Mouse (Mus musculus) ovary, adult 18-20 months (tissue): ENCODE measurements around the gene Cbln3.

Source experiments
- DNase-seq: peaks from one replicate; pipeline ENCODE4 v3.0.0; 2022; ENCODE audit warnings: low spot score, mixed read lengths

The Cbln3 gene

GRCm38 (mm10) chr14:55884166-55884565, at the start of gene Cbln3:
TSS of gene Cbln3 (minus strand) at chr14:55884392.
- peak; percentile 83 for DNase-seq

DNA sequence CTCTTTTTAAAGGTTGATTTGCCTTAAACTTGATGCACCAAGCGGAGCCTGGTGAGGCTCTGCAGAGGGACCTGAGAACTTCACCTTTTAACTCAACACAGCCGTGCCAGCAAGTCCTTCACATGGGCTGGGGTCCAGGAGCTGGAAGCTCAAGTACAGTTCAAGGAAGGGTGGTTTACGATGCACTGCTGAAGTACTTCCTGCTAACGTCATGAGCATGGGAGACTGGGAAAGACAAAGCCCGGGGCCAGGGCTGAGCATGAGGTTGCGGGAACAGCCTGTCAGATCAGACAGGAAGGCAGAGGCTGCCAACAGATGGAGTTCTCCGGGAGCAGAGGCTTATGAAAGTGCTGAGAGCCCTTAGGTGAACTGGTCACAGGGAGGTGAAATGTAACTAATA, 49.4 kb upstream of the Cbln3 start:
- DNase-seq = no peak

DNA sequence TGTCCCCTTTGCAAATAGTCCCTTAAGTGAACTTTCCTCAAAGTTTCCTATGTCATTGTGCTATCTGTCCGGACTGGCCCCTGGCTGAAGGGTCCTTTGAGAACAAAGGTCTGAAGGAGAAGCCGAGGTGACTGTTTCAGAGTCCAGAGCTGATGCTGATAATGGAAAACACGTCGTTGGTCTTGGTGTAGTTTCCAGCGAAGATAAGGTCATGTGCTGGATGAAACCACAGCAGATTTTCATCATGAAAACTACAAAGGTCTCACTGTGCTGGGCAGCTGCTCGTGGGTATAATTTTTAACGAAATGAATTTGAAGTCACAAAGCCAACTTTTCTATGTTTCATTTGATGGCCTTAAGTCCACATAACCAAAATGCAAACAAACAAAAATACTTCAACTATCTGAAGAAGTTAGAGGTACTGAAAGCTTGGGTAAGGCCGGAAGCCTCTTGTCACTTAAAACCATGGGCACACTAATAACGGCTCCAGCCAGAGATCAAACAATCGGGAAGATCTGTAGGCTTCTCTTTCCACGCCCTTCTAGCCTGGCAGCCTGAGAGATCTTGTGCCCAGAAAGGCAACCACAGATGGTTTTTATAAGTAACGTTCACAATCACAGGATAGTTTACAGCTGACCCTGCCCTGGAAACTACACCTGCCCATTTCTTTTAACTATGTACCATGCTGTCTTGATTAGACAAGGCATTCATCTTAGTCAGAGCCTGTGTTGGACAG, 45.2 kb upstream of the Cbln3 start:
- DNase-seq = no peak

GRCm38 (mm10) chr14:55926847-55927246, 42.7 kb upstream of the Cbln3 start:
- DNase-seq = no peak

DNA sequence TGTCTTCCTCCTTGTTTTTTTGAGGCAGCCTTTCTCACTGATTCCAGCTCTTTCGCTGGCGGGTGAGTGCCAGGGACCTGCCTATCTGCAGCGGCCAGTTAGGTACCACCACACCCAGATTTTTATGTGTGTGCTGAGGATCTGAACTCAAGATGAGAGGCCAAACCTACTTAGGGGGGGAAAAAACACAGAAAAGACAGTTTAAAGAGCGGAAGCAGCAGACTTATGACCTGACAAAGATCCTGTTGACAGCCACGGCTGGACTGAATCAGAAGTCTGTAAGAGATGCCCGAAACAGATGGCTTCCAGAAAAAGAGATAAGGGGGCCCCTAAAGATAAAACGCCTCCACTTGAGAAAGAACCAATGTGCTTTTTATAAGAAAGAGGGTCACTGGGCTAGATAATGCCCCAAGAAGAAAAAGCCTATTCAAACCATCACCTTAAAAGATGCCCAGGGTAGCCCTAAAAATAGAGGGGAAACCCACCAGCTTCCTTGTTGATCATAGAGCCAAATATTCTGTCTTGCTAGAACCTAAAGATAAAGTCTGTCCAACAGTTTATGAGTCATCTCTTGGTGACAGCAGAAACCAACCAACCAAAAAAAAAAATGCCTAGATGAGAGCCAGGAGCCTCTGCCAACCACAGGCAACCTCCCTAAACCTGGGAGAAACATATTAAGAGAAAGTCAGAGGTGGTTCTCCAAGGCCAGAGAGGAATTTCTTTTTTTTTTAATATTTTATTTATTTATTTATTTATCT, 38.5 kb upstream of the Cbln3 start:
- DNase-seq = no peak

GRCm38 (mm10) chr14:55918240-55919082, 34.3 kb upstream of the Cbln3 start:
- DNase-seq = peak; percentile 20

DNA sequence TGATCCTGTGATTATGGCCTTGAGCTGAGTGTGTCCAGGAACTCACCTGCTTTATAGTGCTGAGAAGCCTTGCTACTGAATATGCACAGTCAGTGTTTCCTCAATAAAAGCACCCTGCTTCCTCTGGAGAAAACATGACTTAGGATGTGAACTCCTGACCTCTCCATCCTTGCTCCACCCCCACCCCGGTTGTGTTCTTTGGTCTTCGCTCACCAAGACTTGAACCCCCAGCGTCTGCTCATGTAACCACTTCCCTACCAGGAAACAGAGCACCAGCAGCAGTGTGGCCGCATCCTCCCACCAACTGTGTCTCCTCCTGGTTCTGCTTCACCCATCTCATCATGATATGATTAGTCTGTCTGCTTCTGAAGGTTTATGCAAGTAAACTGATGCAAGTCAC, 29.2 kb upstream of the Cbln3 start:
- no peak for DNase-seq

GRCm38 (mm10) chr14:55905518-55905917, 21.3 kb upstream of the Cbln3 start:
- DNase-seq = no peak

DNA sequence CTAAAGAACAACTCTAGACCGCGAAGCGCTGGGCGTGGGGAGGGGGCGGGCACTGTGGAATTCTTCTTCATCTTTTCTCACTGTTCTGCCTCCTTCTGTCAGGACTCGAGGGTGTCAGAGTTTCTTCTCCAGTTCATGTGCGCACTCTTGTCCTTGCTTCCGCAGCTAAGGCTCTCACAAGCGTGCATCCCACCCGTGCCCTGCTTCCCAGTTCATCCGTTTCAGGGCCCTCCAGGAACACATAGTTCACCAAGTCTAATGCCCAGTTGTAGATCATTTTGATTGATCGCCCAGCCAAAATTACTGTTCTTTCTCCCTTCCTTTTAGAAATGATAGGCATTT, 16.2 kb upstream of the Cbln3 start:
- DNase-seq = no peak

DNA sequence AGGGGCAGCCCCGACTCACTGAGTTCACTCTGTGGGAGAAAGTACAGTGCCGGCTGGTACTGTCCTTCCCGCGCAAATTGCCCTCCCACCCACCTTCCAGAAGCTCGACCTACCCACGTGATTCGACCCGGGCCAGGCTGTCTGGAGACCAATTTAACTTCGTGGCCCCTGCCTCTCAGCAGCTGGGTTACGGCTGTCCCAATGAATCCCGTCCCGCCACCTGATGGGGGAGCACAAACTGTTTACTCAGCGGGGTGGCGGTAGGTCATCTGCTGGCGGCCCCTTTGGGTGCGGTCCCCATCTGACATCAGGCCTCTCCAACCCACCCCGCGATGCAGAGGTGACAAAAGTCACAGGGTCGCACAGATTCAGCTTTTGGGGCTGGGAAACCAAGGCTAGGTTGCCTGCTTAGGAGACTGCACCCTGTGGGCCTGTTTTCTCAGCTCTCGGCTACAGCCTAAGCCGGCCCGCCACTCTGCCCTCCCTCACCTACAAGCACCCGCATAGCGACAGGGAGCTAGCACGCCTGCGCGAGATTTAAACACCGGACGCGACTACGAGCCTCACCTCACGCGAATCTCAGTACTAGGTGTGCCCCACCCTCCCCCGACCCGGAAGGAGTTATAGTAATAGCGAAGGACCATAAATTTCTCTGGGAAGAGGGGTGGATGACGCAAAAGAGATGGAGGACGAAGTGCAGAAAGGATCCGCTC, 15.7 kb upstream of the Cbln3 start, which contains the start of gene Sdr39u1:
TSS of gene Sdr39u1 (minus strand) at position 593 of the 713 bp plus-strand sequence.
- DNase-seq = peak; percentile 77

GRCm38 (mm10) chr14:55898947-55899346, 14.8 kb upstream of the Cbln3 start:
- no peak for DNase-seq

DNA sequence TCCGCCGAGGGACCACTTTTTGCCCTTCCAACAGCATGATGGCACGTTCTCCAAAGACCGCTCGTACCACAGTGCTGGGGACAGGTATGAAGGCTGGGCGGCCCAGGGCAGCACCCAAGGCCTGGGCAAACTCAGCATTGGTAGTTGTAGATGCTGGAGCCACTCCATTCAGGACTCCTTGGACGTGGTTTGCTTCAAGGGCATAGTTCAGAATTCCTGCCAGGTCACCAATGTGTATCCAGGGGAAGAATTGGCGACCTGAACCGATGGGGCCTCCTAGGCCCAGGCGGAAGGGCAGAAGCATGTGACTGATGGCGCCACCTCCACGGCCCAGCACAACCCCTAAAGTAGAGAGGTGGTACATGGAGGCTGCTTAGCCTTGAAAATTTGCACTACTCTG, 13.5 kb upstream of the Cbln3 start:
- DNase-seq = no peak

GRCm38 (mm10) chr14:55886571-55887382, 2.6 kb upstream of the Cbln3 start:
- DNase-seq = no peak

GRCm38 (mm10) chr14:55885791-55886271, 1.6 kb upstream of the Cbln3 start:
- no peak for DNase-seq

DNA sequence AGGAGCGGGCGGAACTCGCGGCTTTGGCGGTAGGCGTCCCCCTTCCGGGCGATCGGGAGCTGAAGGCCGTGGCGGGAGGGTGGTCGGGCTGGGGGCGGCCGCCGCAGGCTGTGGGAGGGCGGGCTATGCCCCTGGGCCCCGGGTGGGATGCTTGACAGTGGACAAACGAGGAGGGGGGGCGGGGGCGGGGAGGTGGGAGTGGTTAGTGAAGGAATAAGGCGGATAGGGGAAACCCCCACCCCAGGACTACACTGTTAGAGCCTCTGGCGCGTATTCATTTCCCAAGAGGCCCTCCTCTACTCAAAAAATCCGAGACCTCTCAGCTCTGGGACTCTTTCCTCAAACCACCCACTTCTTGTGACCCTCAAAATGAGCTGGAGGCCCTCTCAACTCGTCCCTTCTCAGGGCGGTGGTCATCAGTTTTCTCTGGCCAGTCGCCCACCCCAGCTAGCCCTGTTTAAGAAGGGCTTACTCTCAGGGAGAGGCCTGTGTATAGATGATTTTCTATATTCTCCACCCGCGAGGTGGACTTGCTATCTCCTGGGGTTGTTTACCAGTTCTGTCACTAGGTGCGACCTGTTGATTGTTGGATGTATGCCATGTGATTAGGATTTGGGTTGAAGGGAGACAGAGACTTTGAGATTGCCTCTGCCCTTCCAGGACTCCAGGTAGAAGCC, 1.1 kb upstream of the Cbln3 start:
- DNase-seq = no peak

- DNase-seq = peak; percentile 91
These were observed 521 bp upstream of the Cbln3 start, which contains the start of gene Khnyn for GRCm38 (mm10) chr14:55884713-55885113. TSS of gene Khnyn (plus strand) at chr14:55884947.

DNA sequence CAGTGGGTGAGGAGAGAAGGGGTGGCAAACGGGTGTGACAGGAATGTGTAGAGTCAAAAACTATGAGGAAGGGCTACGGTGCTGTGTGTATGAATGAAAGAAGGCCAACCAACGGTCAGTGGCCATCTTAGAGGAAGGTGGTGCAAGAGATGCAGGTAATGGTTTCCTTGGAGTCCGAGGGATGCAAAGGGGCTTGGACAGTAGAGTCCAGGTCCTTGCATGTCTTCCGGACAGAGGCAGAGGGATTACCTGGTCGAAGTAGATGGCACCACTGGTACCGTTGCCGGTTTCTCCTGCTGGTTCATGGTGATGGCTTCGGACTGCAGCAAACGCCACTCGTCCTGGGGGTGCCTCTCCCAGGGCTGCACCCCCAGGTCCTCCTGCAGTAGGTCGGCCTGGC, 529 bp downstream of the Cbln3 start:
- DNase-seq = no peak

DNA sequence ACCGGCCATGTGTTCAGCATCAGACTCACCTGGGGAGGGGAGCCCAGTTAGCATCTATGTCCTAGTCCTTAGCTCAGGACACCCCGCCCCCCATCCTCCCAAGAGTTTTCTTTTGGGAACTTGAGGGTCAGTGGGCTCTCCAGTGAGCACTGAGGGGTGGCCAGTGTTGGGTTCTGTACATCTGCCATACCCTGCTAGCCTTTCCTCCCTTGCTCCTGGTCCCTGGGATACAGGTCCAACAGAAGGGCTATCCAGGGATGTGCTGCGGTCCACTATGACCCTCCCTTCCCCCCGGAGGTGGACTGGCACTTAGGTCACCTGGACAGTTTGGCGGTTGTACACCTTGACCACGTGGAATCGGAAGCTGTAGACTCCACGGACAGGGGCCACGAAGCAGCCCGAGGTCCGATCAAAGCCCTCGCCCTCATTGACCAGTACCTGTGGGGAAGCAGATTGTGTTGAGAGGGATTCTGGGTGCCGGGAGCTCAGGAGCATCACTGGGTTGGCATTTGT, 987 bp downstream of the Cbln3 start:
- no peak for DNase-seq

- DNase-seq = no peak
These were observed 2.0 kb downstream of the Cbln3 start for GRCm38 (mm10) chr14:55882171-55882641.

DNA sequence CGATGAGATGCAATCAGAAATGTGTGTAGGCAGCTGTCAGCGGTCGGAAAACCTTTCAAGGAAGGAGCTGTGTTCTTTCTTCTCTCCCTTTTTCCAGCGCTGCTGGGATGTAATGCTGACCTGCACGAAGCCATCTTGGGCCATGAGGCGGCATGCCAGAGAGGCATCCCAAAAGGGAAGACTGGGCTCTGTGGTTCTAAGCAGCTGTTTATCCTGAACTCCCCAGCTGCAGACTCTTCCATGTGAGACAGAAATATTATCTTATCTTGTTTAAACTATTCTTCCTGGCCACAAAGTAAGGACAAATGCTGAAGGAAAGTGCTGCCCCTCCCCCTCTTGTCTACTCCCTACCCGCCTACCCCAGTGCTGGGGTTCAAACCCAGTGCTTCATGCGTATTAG, 3.2 kb downstream of the Cbln3 start:
- no peak for DNase-seq
